Mouse (Mus musculus): Measurements from ENCODE around the gene Spc24.
"Not testable (repeated sequence)": the region's sequence is repeated elsewhere in the genome, so short reads cannot be mapped to it uniquely, and the experiment has no call there.

The Spc24 gene

GRCm38 (mm10) chr9:21760155-21761088 lies at the start of gene Spc24:
Gene Spc24 (minus strand): TSS chr9:21760303.
- peak; percentile 95 to 97 for DNase-seq

DNA sequence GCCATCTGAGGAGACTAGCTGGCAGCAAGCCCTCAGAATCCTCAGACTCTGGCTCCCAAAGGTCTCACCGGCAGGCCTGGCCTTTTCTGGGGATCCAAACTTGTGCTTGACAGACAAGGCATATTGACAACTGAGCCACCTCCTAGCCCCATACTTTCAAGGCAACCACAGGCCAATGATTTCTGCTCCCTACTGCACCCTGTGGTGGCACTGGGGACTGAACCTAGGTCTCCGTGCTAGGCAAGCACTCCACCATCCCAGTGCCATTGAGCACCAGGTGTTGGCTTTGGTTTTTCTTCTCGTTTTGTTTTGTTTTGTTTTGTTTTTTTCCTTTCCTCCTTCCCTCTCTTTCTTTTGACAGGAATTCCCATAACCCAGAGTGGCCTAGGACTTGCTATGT lies 48.5 kb upstream of the Spc24 start:
- no peak for DNase-seq

DNA sequence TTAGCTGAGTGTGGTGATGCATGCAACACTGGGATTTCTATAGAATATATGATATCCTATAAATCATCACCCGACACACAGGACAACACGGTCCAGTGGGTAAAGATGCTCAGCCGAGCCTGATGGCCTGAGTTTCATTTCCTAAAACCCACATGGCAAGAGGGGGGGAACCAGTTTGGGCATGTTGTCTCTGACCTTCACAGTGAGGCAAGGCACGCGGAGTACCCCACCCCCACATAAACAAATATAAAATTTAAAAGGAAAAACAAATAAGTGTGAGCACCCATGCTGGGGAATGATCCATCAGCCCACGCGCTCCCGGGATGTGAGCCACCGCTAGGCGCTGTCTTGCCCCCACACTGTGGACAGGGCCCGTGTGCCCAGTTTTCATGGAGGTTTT lies 46.9 kb upstream of the Spc24 start:
- no peak for DNase-seq

DNA sequence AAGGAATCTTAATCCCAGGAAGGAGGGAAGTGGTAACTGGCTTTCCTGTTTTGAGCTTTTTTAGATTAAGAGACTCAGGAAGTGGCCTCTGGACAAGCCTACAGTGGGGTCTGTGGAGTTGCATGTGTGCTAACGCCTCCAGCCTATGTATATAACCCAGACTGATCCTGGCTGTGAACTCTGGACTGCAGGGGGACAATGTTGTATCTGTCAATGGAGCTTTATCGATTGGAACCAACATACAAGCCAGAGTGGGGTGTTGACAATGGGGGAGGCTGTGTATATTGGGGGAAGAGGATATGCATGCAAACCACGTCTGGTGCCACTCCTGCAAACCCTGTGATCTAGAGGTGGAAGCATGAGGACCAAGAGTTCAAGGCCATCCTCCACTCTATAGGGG lies 46.3 kb upstream of the Spc24 start:
- DNase-seq = no peak

DNA sequence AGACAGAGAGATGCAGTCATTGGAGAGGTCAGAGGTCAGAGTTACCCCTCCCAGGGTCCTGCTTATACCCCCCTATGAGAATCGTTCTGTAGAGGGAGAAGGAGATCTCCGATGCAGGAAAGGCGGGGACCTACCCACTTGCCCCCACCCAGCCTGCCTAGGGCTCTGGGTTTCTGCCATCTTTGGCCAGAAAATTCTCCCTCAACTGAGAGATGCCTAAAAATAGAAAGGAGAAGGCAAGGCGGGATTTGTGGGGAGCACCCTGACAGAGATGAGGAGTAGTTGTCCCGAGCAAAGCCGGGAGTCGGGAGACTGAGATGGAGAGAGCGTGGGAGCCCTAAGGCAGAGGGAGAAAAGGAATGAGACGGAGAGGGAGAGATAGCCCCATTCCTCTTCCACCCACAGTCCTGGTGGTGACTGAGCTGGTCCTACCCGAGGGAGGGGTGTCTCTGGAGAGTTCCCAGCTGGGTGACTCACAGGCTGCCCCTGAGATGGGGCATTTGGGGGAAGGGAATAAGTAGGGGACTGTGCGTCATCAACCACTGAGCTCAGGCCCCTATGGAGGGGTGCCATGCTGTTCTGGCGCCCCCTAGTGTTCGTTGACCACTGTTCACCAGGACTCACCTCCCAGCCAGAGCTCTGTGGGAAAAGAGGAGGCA lies 44.0 kb upstream of the Spc24 start:
- DNase-seq = peak; percentile 89 to 93

GRCm38 (mm10) chr9:21801591-21801990 lies 41.5 kb upstream of the Spc24 start:
- no peak for DNase-seq

- DNase-seq = no peak
Observed at GRCm38 (mm10) chr9:21801121-21801520, 41.0 kb upstream of the Spc24 start.

- no peak for DNase-seq
Observed at GRCm38 (mm10) chr9:21799010-21799350, 38.9 kb upstream of the Spc24 start.

DNA sequence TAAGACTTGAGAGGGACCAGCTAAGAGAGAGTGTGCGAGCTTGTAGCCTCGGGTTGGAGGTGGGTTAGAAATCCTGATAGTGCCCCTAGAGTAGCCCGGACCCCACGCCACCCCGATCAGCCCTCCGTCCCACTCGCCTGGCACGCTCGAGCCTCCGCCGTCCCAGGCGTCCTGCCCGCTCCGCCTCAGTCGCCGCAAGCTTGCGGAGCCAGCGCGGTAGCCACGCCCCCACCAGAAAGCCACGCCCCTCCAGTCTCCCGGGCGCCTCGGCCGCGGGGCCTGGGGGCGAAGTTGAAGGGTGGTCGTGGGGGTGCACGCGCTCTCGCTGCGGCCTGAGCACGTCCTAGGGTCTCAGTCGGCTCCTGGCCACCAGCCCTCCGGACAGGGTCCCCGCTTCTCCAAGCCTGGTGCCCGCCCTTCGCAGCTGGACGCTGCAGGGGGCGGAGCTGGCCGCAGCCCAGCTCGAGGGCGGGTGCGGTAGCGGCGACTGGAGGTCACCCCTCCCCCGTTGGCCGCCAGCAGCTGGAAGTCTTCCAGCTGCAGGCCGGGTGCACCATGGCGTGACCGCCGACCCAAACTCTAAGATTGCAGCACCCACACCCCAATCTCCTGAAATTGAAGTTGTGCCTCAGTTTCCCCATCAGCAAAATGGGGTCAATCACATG lies 38.4 kb upstream of the Spc24 start, which contains the start of gene Kank2:
Gene Kank2, minus strand, starts transcription at position 400 of the 665 bp plus-strand sequence.
- peak; percentile 76 to 81 for DNase-seq

GRCm38 (mm10) chr9:21797921-21798344 lies 37.8 kb upstream of the Spc24 start:
- no peak for DNase-seq

DNA sequence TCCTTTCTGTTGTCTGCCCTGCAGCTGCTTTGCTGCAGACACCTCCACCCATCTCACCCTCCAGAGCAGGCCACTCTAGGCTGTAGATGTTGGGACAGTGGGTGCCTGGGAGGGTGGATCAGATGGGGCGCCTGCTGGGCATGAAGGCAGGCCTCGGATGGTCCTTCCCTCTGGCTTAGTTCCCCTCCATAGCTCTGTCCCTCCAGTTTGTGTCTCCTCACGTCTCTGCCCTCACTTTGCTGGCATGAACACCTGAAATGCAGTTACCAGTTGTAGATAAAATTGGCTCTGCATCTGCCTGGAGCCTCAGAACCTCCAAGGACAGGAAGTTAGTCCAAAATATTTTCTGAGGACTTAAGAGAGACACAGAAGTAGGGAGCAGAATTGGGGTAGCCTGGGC lies 36.8 kb upstream of the Spc24 start:
- no peak for DNase-seq

DNA sequence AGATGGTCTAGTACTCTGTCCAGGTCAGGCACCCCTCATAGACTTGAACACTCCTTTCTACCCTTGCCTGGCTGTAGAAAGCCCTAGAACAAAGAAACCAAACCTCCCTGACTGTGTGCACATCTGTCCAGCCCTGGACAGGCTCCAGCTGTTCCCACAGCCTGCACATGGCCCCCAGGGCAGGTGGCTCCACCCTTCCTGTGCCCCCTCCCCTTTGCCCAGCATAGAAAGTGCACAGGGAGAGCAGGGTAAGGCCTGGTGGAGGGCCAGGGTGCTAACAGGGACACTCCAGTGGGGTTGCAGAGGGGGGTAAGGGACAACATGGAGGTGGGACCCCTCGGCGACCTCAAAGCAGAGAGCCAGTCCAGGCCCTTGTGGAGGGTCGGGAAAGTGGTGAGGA lies 36.2 kb upstream of the Spc24 start:
- no peak for DNase-seq

DNA sequence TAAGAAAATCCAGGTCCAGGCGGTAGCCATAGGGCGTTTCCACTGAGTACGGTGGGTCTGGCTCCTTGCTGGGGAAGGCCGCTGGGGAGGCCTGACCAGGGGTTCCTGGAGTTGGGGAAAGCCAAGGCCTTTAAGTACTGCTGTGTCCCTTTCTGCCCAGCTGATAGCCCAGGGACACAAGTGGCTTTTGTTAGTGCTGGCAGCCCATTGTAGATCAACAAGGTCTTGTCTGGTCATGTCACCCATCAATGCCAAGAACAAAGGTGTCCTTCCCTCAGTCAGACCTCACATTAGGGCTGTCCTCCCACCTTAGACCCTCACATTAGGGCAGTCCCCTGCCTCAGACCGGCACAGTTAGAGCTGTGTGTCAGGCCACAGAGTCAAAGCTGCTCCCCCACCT lies 35.5 kb upstream of the Spc24 start:
- no peak for DNase-seq

DNA sequence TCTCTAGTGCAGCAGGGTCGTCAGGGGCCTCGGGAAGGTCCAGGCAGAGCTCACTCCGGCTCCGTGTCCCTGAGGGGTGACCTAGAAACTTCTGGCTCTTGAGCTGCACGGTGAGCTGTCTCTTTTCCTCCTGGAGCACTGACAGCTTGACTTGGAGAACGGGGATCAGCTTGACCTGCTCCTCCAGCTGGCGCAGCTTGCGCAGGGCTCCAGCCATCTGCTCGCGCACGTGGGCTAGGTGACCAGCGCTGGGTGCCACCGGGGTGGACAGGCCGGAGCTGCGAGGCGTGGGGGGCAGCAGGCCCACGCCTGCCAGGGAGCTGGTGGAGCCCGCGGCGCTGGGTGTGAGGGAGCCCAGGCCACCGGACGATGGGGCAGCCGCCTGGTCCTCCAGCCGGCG lies 34.8 kb upstream of the Spc24 start:
- DNase-seq = peak; percentile 81 to 83

DNA sequence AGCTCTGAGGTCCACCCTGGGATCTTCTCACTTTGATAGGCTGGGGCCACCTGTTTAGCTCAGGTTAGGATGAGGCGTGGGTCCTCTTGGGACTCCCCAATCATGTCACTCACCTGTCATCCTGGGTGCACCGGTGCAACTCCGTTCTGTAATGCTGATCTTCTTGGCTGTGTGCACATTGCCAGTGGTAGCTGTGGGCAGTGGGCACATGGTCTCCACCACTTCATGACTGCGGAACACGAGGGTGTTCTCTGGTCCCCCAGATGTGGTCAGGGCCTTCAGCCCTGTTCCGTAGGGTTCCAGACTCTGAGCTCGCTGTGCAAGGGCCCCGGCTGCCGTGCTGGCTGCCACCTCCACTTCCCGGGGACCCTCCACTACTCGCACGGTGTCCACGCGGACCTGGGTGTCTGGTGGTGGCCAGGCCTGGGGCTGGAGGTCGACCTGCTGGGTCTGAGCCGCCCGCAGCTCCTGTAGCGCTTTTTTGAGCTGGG lies 34.3 kb upstream of the Spc24 start:
- DNase-seq = peak in 1 of 2 experiments; percentile 46

GRCm38 (mm10) chr9:21793507-21793906 lies 33.4 kb upstream of the Spc24 start:
- not testable (repeated sequence) for DNase-seq

GRCm38 (mm10) chr9:21792644-21793043 lies 32.5 kb upstream of the Spc24 start:
- DNase-seq = peak; percentile 31 to 51

GRCm38 (mm10) chr9:21791861-21792260 lies 31.8 kb upstream of the Spc24 start:
- DNase-seq = no peak

DNA sequence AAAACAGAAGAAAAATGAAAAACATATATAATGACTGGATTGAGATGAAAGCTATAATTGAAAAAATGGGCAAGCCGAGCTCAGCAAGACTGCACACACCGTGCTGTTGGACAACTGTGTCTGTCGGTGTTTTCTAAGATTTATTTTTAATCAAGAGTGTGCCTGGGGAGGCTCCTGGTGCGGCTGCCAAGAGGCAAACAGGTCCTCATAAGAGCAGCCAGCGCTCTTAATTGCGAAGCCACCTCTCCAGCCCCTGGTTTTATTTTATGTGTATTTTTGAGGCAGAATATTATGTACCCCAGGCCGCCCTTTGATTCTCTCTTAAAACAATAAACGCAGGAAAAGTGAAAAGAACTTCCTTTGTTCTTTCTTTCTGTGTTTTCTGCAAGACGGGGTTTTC lies 28.1 kb upstream of the Spc24 start:
- DNase-seq = no peak

GRCm38 (mm10) chr9:21787654-21788053 lies 27.6 kb upstream of the Spc24 start:
- no peak for DNase-seq

GRCm38 (mm10) chr9:21786906-21787305 lies 26.8 kb upstream of the Spc24 start:
- DNase-seq = peak; percentile 76 to 78

DNA sequence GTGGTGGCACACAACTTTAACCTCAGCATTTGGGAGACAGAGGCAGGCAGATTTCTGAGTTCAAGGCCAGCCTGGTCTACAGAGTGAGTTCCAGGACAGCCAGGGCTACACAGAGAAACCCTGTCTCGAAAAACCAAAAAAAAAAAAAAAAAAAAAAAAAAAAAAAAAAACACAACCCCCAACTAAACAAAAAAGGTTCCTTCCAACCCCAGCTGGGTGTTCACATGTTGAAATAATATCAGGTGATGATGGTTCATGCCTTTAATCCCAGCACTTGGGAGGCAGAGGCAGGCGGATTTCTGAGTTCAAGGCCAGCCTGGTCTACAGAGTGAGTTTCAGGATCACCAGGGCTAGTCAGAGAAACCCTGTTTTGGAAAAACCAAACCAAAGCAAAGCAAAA lies 26.2 kb upstream of the Spc24 start:
- not testable (repeated sequence) for DNase-seq
